Mouse (Mus musculus) liver, adult 2 months (tissue): Measurements from ENCODE around the gene Plrg1. TPM values are rescaled to one million over a fixed set of nuclear protein-coding genes. Genes with fewer than 3 reads are reported as not detected.

Source experiments
- DNase-seq: peaks from one replicate; pipeline ENCODE4 v3.0.0-alpha.2; 2011; ENCODE audit warnings: low read depth, low spot score; ENCODE audit errors: extremely low read depth
- H3K27ac ChIP-seq: fragments of 200-500 bp; replicated peaks from 2 replicates; pipeline ENCODE4 v1.5.1; 2012; ENCODE audit warnings: low read depth, mild to moderate bottlenecking, control low read depth, inconsistent platforms, low read length; ENCODE audit not compliant: insufficient read depth
- H3K27me3 ChIP-seq: fragments of 200-500 bp; 2 replicates; pipeline ENCODE4 v1.6.1; 2012; ENCODE audit warnings: mild to moderate bottlenecking, moderate library complexity, low read length, inconsistent platforms; ENCODE audit not compliant: control insufficient read depth, insufficient read depth
- H3K36me3 ChIP-seq: fragments of 200-500 bp; 2 replicates; pipeline ENCODE4 v1.6.1; 2012; ENCODE audit warnings: low read length, inconsistent platforms; ENCODE audit not compliant: control insufficient read depth, insufficient read depth
- H3K4me1 ChIP-seq: fragments of 200-500 bp; 2 replicates; pipeline ENCODE4 v1.6.1; 2011; ENCODE audit warnings: low read length; ENCODE audit not compliant: control insufficient read depth, insufficient read depth
- H3K4me3 ChIP-seq: fragments of 200-500 bp; 2 replicates; pipeline ENCODE4 v1.5.1; 2011; ENCODE audit warnings: low read depth, mild to moderate bottlenecking, control low read depth, low read length, moderate library complexity; ENCODE audit not compliant: insufficient read depth
- H3K79me2 ChIP-seq: fragments of 200-500 bp; 2 replicates; pipeline ENCODE4 v1.6.1; 2012; ENCODE audit warnings: inconsistent platforms, mild to moderate bottlenecking, low read length, moderate library complexity; ENCODE audit not compliant: control insufficient read depth, insufficient read depth
- H3K9ac ChIP-seq: fragments of 200-500 bp; 2 replicates; pipeline ENCODE4 v1.6.1; 2012; ENCODE audit warnings: low read depth, mild to moderate bottlenecking, control low read depth, inconsistent platforms, low read length
- CTCF ChIP-seq: fragments of 200-500 bp; IDR thresholded peaks from 2 replicates; pipeline ENCODE4 v1.5.1; 2011; ENCODE audit warnings: low read depth, low read length, control low read depth
- POLR2A ChIP-seq: fragments of 200-500 bp; IDR thresholded peaks from 2 replicates; pipeline ENCODE4 v1.6.1; 2011; ENCODE audit warnings: low read length, control low read depth; ENCODE audit not compliant: insufficient read depth; ENCODE audit errors: extremely low read depth
- WGBS: fragments of 180-500 bp; shearing (Covaris S2); methylation state at CpG from one replicate; pipeline ENCODE4 v1.1.7; 2018; 5-methylcytosine and 5-hydroxymethylcytosine counted together
- polyA plus RNA-seq: library from polyadenylated mRNA; depleted of rRNA; stranded (reverse); fragments of >200 nt; gene quantifications from 2 replicates; pipeline ENCODE4 v1.2.3, GENCODE M21; 2012
- total RNA-seq: library from RNA; depleted of rRNA; stranded (reverse); fragments of >200 nt; gene quantifications from 2 replicates; pipeline ENCODE4 v1.2.3, GENCODE M21; 2014

Gene Plrg1
- total and polyA plus RNA-seq, 2 experiments = 21.8 to 34.1 TPM

DNA sequence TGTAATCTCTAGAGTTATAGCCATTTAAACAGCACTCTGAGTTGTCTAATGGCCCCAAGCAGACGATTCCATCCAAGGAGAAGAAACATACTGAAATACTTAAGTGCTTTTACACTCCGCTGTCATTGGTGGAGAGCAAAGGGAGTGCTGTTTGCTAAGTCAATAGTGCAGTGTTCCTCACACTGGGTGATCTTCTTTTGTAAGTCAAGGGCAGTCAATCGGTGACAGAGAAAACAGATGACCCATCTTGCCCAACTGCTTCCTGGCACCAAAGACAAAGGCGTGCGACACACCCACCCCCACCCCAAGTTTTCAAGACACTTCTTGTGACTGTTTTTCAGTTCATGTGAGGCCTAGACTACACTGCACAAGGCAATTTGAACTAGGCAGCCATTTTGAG is 3.2 kb upstream of the Plrg1 start:
- DNase-seq = peak; percentile 98
- H3K4me3 ChIP-seq = no peak overlapping the region
- peaks cover 8% of the 10 kb centered on the region; the same call in 1 of the 2 replicates for H3K79me2 ChIP-seq
- no peaks in the 10 kb centered on the region for H3K27me3 ChIP-seq
- WGBS = 18% methylated on average over 5 of the region's 5 CpGs
- H3K27ac ChIP-seq = peak overlapping the region; percentile 98
- peaks cover 25% of the 10 kb centered on the region for H3K4me1 ChIP-seq
- peaks cover 14% of the 10 kb centered on the region for H3K36me3 ChIP-seq
- TF ChIP-seq POLR2A (no peak), CTCF (no peak)
- H3K9ac ChIP-seq = no peak overlapping the region

DNA sequence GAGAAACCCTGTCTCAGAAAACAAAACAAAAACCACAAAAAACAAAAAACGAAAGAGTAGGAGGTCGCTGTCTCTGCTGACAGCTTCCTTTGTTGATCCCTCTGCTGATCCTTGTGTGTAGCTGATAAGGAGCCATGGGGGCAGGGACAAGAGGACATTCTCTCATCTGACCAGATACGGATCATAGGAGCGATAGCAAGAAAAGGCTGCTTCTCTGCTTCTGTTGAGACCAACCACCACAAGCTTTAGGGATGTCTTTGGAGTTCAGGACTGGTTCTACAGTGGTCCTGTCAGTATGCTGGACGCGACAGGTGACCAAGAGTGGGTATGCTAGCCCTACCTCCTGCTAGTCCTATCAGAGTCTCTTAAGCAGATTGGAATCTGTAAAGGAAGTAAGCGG is 2.2 kb upstream of the Plrg1 start:
- peaks cover 25% of the 10 kb centered on the region for H3K4me1 ChIP-seq
- H3K79me2 ChIP-seq = peaks cover 8% of the 10 kb centered on the region; the same call in 1 of the 2 replicates
- TF ChIP-seq POLR2A (no peak), CTCF (no peak)
- WGBS = 31% methylated on average over 7 of the region's 7 CpGs
- peak overlapping the region; percentile 31; the same call in 1 of the 2 replicates for H3K4me3 ChIP-seq
- DNase-seq = peak; percentile 65
- H3K36me3 ChIP-seq = peaks cover 9% of the 10 kb centered on the region
- H3K27me3 ChIP-seq = no peaks in the 10 kb centered on the region
- peak overlapping the region; percentile 51 for H3K9ac ChIP-seq
- H3K27ac ChIP-seq = peak overlapping the region; percentile 98

DNA sequence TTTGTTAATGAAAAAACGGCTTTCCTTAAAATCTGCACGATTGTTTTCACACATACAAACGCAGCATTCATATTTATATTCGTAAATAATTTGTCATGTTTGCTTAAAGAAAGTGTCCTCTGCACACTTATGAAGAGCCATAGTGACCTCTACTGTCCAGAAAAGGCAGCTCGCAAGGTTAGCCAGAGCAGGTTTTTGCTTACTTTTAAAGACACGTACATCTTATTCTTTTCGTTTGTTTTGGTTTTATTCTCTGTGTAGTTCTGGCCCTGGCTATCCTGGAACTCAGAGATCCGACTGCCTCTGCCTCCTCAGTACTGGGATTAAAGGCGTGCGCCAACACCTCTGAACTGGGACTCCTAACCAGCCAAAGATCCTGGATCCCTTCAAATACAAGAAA is 1.6 kb upstream of the Plrg1 start:
- peak overlapping the region; percentile 66 for H3K27ac ChIP-seq
- TF ChIP-seq POLR2A (no peak), CTCF (peak; percentile 30; the same call in 1 of the 2 replicates)
- no peaks in the 10 kb centered on the region for H3K27me3 ChIP-seq
- no peak for DNase-seq
- H3K36me3 ChIP-seq = peaks cover 8% of the 10 kb centered on the region
- WGBS = 13% methylated on average over 10 of the region's 10 CpGs
- H3K4me1 ChIP-seq = peaks cover 25% of the 10 kb centered on the region
- H3K79me2 ChIP-seq = peaks cover 8% of the 10 kb centered on the region; the same call in 1 of the 2 replicates
- H3K4me3 ChIP-seq = no peak overlapping the region
- H3K9ac ChIP-seq = peak overlapping the region; percentile 44; the same call in 1 of the 2 replicates

DNA sequence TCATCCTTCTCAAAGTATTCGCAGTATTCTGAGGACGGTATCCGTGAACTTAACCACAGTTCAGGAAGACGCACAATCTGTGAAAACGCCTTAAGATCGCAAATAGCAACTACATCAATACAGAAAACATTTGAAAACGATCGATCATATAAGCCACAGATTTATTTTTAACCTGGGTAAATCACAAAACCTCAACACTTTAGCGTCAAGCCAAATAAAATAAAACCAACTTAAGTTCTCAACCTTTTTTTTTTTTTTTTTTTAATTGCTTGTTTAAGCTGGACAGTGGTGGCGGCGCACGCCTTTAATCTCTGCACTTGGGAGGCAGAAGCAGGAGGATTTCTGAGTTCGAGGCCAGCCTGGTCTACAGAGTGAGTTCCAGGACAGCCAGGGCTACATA is 563 bp upstream of the Plrg1 start:
- Histone ChIP-seq H3K27ac (peak overlapping the region; percentile 43), H3K4me1 (peaks cover 25% of the 10 kb centered on the region), H3K9ac (no peak overlapping the region), H3K27me3 (no peaks in the 10 kb centered on the region), H3K4me3 (peak overlapping the region; percentile 12), H3K79me2 (peaks cover 8% of the 10 kb centered on the region; the same call in 1 of the 2 replicates), H3K36me3 (peaks cover 13% of the 10 kb centered on the region; the same call in 1 of the 2 replicates)
- 22% methylated on average over 13 of the region's 13 CpGs for WGBS
- TF ChIP-seq CTCF (no peak), POLR2A (no peak)
- no peak for DNase-seq

DNA sequence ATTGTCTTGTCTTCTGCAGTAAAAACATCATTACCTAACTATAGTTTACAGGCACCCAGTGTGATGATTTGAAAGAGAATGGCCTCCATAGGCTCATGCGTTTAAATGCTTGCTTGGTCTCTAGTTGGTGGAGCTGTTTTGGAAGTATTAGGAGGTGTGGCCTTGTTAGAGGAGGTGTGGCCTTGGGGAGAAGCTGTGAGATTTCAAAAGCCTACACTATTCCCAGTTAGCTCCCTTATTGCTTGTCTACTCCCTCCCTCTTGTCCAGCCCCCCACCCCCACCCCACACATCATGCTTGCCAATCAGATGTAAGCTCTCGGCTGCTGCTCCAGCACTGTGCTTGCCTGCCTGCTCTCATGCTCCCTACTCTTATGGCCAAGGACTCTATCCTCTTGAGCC is 1.7 kb downstream of the Plrg1 start:
- Histone ChIP-seq H3K27me3 (no peaks in the 10 kb centered on the region), H3K9ac (no peak overlapping the region), H3K4me1 (peaks cover 19% of the 10 kb centered on the region), H3K4me3 (no peak overlapping the region), H3K36me3 (peaks cover 30% of the 10 kb centered on the region), H3K27ac (no peak overlapping the region), H3K79me2 (peaks cover 8% of the 10 kb centered on the region; the same call in 1 of the 2 replicates)
- DNase-seq = no peak
- 99% methylated on average over 2 of the region's 2 CpGs for WGBS
- TF ChIP-seq CTCF (no peak), POLR2A (no peak)

DNA sequence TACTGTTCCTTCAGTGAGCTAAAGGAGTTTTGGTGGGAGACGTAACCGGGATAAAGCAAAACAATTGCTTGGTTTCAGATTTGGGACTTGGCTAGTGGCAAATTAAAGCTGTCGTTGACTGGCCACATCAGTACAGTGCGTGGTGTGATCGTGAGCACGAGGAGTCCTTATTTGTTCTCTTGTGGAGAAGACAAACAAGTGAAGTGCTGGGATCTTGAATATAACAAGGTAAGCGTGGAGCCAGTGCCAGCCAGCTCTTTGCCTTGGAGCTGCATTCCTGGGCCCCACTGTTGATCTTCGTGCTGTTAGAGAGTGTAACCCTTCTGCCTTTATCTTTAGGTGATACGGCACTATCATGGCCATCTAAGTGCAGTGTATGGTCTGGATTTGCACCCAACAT is 12.6 kb downstream of the Plrg1 start:
- Histone ChIP-seq H3K4me3 (no peak overlapping the region), H3K27me3 (no peaks in the 10 kb centered on the region), H3K27ac (no peak overlapping the region), H3K9ac (no peak overlapping the region), H3K79me2 (no peaks in the 10 kb centered on the region), H3K4me1 (no peaks in the 10 kb centered on the region), H3K36me3 (peaks cover 59% of the 10 kb centered on the region)
- 89% methylated on average over 9 of the region's 9 CpGs for WGBS
- DNase-seq = no peak
- TF ChIP-seq POLR2A = no peak
- TF ChIP-seq CTCF = no peak
